Mouse (Mus musculus) CD4-positive helper T cell, adult 2 months (primary cell): ENCODE measurements around the gene Gcdh.

Experiments used
- DNase-seq: peaks from one replicate; pipeline ENCODE4 v3.0.0-alpha.2; 2012; ENCODE audit warnings: low read depth, missing footprints, low spot score

Gcdh gene

DNA sequence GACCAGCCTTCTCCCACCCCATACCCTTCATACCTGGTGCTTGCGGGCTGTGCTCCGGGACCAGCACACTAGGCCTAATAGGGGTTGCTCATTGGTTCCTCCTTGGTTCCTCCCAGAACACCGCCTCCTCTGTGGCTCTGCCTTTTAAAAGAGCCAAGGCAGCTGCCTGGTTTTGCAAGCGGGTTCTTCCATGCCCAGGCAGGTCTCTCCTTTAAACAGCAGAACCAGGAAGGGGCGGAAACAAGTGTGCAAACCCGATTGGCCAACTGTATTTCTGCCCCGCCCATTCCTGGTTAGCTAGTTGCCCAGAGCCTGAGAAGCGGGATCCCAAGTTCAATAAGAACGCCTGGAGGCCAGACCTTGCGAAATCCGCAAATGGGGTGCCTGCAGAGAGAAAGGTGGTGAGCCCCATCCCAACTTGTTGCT is at the start of gene Gcdh:
Gcdh (minus strand) TSS at position 213 of the 426 bp plus-strand sequence.
- peak; percentile 93 for DNase-seq

DNA sequence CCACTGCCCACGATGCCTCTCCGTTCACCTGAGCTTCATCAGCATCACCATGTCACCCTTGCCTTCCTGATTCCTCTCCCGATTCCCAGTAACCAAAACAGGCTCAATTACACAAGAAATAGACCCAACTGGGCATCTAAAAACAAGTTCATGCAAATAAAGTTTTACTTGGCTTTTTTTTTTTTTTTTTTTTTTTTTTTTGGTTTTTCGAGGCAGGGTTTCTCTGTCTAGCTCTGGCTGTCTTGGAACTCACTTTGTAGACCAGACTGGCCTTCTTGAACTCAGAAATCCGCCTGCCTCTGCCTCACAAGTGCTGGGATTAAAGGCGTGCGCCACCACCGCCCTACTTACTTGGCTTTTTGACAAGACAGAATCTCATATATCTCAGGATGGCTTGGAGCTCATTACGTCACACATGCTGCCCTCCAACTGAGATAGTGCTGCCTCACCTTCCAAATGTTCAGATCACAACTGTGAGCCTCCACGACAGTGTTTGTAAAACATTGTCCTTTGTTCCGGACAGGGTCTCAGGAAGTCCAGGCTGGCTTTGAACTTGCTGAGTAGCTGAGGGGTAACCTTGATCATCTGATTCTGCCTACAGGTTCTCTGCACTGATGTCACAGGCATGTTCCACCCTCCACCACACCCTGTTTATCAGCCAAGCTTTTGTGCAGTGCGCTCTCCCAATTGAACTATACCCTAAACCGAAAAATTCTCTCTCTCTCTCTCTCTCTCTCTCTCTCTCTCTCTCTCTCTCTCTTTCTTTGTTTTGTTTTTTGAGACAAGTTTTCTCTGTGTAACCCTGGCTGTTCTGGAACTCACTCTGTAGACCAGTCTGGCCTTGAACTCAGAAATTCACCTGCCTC is 44.1 kb upstream of the Gcdh start:
- DNase-seq = no peak

DNA sequence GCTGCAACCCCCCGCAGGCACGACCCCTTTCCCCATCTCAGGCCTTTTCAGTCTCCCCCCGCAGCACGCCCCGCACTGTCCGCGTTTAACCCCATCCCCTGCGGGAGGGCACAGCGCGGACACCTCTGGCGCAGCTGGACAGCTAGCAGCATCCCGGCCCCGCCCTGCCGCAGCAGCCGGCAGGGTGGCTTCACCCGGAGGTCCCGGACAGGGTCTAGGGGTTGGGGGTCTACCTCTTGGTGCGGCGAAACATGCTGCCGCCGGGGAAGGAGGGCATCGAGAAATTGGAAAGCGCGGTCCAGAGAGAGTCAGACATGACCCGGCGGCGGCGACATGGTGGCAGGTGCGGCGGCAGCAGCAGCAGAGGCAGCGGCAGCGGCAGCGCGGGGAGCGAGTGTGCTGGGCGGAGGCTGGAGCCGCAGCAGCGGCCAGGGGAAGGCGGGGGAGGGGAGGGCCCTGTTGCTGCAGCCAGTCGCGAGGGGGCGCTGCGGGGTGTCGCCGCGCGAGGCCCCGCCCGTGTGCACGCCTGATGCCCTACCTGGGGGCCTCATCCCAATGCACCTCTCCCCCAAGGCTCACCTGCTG is 43.3 kb upstream of the Gcdh start, which contains the start of gene Mast1:
Mast1 (minus strand) TSS at position 398 of the 585 bp plus-strand sequence.
- DNase-seq = peak; percentile 76

DNA sequence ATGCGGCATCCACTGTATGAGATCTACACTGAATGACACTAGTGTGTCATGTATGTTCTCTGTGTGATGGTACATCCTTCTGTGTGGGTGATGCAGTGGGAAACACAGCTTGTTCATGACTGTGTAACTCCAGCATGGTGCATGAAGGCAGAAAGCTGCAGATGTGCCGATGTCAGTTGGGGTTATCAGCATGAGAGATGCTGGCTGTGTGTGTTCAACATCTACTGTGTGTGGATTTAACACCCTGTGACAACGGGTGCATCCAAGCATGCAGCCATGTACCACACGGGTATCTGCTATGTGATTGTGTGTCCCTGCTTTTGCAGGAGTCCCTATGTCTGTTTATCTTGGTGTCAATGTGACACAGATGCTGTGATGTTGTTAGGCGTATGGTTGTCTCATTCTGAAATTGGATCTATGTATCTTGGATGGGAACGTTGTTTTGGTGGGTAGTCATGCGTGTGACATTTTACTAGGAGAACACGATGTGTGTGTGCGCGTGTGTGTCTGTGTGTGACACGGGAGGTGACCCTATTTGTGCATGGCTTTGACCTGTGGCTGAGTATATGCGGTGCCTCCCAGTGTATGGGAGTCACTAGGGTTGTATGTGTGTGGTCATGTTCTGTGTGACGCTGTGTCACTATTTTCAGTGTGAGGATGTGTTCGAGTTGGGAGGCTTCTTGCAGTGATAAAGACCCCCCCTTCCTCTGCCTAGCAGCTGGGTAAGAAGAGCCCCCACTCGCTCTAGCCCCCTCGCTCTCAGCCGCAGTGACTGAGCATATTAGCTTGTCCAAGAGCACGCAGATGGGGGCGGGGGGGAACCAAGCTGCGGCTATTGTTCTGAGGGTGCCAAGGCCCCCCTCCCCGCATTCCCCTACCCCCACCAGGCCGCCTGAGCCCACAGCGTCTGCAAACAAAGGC is 42.6 kb upstream of the Gcdh start:
- DNase-seq = no peak

DNA sequence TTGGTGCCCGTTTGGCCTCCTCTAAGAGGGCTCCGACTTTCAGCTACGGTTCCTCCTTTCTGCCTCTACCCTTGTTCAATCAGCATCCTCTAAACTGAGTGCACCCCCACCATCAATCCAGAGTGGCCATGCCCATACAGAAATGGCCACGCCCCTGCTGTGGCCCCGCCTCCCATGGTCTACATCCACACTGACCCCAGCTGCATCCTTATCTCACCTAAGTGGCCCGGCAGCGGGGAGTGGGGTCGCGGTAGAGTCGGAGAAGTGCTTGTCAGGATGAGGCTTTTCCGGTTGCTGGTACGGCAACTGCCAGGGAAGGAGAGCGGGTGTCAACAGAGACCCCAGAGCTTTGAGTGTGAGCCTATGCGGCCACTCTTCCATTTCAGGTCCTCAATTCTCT is 41.8 kb upstream of the Gcdh start:
- no peak for DNase-seq

DNA sequence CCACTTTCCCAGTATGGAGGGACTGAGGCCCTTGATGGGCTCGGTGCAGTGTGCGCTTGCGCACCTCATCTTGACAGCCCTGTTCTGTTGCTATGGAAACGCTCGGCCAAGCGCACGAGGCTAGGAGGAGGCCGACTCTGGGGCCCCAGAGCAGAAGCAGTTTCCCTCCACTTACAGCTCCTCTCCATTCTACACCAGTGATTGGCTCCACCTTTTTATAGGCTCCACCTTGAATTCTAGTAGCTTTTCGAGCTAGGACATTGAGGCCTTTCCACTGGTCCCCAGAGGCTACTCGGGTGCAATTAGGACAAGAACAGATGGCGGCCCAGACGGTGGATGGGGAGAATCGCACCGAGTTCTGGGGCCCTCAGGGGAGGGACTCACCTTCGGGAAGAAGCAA is 41.1 kb upstream of the Gcdh start:
- DNase-seq = peak; percentile 36

DNA sequence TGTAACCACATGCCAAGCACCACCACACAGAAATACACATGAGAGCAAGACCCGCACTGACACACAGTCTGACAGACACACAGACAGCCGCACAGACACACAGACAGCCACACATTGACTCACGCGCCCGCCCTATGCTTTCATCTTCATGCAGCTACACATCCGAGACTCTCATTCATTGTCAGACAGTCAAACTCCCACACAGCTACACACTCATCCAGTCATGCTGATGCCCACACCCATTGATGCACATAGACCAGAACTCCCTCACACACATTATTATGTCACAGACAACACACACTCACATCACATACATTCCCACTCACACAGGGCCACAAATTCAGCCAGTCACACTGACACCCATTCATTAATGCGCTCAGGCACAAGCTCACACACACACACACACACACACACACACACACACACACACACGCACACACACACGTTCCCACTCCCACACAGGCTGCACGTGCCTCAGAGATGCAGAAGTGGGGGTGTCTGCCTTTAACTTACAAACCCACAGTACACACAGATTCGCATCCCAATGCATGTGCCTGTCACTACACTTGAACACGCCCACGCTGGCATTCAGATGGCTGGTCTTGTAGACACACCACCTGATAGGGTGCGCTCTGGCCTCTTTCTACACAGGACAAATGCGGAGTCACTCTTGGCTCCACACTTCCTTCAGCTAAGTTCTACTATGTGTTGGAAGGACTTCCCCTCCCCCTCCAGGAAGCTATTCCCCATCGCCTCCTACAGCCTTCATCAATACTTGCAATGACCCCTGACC is 40.2 kb upstream of the Gcdh start:
- no peak for DNase-seq

DNA sequence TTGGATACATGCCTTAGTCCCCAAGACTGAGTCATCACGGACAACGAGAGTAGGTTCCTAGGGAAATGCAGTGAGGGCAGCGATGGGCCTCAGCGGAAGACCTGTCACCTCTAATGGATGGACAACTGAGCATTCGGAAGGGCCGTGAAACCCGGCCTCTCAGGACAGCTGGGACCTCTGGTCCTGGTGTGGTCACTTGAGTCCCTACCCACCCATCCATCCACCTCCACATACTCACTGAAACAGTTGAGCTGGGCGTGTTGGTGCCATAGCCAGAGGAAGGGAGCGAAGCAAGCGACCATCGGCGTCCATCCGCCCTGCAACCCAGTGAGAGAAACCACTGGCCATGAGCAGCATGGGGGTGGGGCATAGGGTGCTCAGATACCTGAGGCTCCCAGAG is 36.9 kb upstream of the Gcdh start:
- DNase-seq = no peak

DNA sequence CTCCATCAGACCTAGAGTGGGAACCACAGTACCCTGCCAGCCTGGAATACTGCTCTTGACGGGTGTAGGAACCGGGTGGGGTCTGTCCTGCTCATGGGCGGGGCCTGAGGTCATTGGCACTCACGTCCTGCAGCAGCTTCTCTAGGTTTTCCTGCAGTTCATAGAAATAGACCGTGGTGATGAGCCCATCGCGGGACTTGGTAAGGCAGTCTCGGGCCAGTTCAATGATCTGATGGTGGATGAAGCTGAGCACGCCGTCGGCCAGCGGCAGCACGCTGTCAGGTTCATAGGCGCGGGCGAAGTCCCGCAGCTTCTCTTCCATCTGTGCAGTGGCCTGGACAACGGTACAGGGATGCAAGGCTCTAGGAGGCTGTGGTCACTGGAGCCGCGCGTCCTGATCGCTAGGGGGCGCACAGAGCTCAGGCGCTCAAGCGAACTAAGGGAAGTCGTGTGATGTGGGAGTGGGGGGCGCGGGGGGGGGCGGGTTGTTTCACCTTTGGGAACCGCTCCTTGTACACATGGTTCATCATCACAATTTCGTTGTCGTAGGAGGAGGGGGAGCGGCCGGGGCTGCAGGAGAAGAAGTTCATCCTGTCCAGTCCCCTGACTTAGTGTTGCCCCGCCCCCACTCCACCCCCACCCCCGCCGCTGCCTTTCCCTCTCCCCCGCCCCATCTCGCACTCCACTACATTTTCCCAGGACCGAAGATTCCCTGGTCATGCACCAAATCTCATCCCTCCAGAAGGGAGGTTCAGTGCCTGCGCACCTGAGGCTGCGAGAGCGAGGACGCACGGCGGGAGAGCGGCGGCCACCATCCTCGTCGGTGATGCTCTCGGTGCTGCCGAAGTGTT is 35.0 kb upstream of the Gcdh start:
- peak; percentile 68 for DNase-seq

DNA sequence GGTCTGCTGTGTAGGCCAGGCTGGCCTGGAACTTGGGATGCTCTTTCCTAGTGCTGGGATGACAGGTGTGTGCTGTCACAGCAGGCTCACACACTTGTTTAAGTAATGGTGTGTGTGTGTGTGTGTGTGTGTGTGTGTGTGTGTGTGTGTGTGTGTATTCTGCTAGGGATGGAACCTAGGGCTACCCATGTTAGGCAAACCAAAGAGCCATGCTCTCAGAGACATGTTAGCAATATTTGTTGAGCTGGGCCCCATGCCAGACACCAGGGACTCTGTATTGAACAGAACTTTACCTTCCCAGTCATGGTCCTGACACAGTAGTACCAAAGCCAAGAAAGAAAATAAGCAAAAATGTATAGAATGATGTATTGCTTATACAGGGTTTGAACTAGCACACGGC is 33.8 kb upstream of the Gcdh start:
- no peak for DNase-seq

DNA sequence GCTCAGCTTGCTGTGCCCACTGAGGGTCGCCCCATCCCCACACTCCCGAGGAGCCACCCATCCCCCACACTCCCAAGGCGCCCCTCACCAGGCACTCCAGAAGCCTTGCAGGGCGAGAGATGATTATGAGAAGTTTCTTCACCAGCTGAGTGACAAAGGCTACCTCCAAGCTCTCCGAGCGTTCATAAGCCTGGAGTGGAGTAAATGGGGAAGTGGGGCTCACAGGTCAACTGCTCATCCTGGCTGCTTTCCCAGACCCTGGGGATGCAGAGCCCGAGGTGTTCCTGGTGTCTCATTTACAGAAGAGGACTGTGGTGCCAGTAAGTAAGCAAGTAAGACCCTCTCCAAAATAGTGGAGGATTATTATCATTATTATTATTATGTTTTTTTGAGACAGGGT is 31.8 kb upstream of the Gcdh start:
- no peak for DNase-seq

DNA sequence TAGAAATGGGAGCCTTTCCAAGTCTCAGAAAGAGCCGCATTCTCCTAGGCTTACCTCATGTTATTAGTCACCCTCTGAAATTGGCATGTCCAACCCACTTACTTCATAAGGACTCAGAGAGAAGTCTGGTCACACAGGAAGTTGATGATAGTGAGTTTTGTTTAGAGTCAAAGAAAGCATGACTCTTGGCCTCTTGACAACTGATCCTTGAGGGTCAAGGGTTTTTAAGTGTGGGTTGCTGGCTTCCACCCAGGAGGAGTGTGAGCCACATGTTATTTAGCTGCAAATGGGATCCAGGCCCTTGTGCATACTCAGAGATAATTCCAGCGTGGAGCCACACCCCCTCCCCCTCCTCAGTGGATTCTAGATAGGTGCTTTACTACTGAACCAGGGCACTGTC is 27.9 kb upstream of the Gcdh start:
- no peak for DNase-seq

DNA sequence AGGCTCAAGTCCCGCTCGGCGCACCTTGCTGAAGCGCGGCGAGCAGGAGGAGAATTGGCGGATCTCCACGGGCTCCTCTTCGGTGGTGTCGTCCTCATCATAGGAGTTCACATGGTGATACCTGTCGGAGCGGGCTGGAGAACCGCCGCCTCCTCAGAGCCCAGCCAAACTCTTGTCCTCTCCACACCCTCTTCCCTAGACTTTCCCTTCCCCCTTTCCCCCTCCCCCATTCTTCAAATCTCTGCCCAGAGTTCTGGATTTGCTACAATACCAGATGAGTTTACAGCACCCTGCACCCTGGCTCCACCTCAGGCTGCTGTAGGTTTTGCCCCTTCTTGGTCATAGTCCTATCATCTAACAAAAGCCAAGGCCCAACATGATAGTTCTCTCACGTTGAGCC is 24.9 kb upstream of the Gcdh start:
- DNase-seq = no peak

DNA sequence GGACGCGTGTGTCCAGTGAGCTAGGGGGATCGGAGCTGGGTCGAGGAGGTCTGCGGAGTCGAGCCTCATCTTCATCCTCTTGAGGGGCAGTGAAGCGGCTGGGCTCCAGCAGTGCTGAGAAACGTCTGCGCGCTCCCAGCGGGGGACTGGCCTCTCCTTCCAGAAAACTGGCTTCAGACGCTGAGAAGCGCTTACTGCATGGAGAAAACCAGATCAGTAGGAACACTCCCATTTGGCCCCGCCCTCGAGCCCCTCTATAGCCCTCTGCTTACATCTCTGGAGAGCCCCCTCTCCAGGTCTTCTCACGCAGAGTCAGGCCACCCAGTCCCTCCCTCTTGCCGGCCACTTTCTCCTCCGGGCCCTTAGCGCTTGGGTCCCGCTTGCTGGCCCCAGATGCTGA is 24.1 kb upstream of the Gcdh start:
- no peak for DNase-seq

DNA sequence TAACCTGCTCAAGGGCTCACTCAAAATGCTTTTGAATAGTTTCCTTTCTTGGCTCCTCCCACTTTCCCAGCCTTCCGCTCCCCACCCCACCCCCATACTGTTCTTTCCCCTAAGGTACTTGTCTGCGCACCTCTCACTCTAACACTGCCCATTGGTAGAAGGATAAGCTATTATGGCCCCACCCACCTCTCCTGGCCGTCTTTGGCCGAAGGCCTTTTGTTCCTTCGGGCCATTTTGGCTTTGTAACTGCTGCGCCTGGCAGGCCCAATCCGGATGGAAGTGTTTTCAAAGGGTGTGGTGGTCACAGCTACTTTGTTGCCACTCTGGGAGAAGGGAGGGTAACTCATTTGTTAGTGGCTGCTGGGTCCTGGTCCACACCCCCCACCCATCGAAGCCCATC is 21.5 kb upstream of the Gcdh start:
- DNase-seq = no peak

DNA sequence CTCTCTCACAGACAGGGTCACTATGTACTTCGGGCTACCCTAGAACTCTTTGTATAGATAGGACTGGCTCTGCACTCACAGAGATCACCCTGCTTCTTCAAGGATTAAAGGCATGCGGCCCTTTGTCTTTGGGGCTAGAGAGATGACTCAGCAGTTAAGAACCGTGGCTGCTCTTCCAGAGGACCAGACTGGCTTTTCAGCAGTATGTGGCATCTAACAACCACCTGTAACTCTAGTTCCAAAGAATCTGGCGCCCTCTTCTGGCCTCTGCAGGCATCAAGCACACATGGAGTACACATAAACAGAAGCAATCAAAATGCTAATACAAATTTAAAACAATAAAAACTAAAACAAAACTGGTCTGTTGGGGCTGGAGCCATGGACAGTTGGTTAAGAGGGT is 20.2 kb upstream of the Gcdh start:
- peak; percentile 71 for DNase-seq

DNA sequence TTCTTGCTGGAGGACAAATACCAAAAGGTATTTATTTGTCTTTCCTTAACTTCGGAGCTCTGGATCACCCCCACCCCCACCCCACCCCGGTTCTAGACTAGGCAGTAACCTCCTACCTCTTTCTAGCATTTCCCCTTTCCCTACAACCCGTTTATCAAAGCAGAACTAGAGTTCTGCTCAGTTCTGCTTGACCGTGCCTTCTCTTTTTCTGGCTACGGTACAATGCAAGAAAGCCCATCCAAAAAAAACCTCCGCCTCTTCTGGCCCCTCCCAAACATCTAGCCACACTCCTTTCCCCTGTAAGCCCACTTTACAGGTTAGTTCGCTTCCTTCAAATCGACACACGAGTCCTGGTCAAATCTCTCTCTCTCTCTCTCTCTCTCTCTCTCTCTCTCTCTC is 19.8 kb upstream of the Gcdh start:
- DNase-seq = no peak

DNA sequence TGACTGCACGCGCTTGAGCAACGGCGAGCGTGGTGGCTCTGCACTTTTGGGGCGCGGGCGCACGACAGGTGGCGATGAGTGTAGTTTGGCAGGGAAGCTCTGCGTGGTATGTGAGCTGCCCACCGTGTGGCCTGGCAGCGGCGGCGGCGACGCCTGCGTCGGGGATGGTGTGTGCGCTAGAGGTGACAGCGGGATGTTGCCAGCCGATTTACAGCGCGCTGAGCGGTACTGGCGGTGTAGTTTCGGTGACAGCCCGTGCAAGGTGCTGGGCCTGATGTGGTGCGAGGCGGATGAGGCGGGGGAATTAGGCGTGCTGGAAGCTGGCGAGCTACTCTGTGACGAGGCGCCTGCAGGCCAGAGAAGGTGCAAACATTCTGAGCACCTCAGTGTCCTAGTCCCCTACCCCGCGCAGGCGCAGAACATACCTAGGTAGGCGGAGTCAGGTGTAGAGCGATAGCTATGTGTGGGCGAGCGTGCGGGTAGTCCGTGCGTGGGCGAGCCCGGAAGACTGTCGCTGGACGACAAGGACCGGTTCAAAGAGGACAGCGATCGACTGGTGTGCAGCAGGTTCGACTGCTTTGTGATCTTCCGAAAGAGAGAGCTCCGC is 19.3 kb upstream of the Gcdh start:
- peak; percentile 94 for DNase-seq

DNA sequence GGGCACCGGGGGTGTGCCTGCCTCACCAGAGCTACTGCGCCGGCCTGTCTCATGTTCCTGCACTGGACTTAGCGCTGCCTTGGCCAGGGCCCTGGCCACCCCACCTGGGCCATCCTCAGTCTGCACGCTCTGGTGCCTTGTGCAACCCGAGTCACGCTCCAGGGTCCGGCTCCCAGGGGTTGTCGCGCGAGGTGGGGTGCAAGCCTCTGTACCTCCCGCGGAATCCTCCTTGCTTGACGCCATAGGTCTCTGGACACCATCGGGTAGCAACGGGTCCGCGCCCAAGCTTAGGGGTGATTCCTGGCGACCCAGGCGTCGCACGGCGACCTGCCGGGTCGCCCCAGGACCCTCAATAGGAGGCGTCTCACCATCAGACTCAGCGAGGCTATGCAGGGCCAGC is 18.7 kb upstream of the Gcdh start:
- no peak for DNase-seq

DNA sequence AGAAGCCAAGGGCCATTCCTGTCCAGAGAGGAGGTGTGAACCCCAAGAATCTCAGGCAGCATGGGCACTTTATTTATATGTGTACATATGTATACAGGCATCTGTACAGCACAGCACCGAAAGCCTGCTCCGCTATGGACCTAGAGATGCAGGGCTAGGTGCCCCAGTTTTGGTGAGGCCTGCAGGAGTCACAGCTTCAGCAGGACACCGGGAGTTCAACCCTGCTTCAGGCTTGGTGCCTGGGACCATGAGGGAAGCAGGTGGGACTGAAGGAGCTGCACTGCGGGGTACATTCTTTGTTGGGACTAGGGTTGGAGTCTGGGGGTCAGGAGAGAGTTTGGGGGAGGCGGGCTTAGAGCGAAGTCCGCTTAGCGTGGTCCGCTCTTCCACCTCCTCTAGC is 18.1 kb upstream of the Gcdh start:
- no peak for DNase-seq
